Mouse (Mus musculus) brain, adult 2 months (tissue): ENCODE results near the gene Kctd17.

ENCODE experiments used
- DNase-seq: peaks from one replicate; pipeline ENCODE4 v3.0.0; 2011; ENCODE audit warnings: low read depth, low spot score

Gene Kctd17

GRCm38 (mm10) chr15:78428391-78429138 is at the start of gene Kctd17:
Gene Kctd17, plus strand, starts transcription at chr15:78428564.
- peak; percentile 95 for DNase-seq

- DNase-seq, result peak; percentile 62
These were observed 48.2 kb upstream of the Kctd17 start for GRCm38 (mm10) chr15:78380208-78380607.

DNA sequence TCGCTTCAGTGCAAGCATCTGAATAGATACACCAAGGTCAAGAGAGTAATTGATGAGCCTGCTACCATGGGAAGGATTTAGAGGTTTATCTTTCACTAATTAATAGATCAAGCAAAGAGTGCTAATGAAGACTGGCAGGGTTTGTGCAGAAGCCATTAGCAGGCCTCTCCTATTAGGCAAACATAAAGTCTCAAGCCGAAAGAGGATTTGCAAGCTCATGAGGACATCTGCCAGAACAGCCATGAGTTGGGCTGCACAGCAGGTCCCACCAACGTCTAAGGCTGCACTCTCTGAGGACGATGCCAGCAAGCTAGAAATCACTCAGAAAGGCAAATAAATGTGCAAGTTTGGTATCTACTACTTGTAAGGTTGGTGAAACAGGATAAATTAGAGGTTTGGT is 47.6 kb upstream of the Kctd17 start:
- peak; percentile 71 for DNase-seq

GRCm38 (mm10) chr15:78382115-78382514 is 46.2 kb upstream of the Kctd17 start:
- no peak for DNase-seq

DNA sequence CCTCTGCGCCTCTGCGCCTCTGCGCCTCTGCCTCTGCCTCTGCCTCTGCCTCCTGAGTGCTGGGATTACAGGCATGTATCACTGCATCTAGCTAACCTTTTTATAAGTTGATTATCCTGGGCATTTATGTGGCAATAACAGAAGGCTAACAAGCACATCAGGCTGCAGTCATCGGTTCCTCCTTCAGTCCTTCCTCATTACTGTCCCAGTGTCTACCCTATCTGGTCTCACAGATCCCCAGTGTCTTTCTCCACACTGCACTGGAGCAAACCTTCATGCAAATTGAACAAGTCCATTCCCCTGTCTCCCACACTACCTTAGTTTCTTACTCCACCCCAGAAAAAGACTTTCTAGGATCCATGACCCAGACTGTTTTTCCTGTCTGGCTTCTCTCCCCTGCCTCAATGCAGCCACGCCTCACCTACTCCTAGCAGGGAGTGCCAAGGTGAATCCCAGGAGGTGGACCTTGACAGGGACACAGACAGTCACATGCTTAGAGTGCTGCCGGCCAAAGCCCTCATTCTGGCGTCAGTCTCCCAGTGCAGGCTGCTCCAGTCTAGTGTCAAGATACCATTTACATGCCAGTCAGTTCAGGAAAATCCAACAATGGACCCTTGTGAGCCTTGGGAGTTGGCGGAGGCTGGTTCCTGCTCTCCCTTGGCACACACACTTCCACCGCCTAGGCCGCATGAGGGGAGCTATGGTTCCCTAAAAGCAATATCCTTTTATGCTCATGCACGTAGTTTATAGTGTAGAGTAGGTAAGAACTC is 44.7 kb upstream of the Kctd17 start:
- peak; percentile 91 for DNase-seq

DNA sequence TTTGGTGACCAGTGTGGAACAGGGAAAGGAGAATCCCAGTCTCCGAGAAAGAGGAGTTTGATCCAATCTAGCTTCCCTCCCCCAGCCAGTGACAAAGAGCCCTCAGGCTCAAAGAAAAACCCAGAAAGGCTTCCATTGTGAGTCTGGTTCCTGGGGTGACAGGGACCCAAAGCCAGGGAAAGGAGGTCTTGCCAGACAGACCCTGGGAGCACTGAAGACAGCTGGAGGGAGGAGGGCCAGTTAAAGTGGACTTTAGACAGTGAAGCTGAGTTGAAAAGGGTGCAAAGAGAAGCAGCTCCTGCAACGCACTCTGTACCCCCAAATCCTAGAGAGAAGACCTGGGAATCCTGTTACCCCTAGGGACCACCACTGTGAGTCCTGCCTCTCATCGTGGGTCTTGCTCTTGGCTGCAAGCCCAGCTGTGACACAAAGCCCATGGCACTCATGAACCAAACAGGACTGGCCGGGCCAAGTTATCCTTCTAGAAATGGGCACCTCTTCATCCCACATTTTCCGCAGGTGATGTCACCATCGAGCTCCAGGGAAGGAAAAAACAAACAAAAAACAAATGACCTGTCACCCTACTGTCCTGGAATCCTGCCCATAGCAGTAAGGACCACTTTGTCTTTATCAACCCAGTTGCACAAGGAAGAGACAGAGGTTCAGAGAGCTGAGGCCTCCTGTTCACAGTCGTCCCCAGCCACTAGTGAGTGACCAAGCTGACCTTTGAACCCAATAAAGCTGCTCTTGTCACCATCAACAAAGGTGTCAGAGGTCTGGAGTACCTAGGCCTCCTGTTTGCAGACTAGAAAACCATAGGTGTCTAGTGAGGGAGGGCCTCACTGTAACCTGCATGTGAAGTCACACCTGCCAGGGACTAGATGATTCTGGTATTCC is 43.9 kb upstream of the Kctd17 start:
- DNase-seq, result peak; percentile 86

GRCm38 (mm10) chr15:78385564-78385963 is 42.8 kb upstream of the Kctd17 start:
- DNase-seq, result no peak

DNA sequence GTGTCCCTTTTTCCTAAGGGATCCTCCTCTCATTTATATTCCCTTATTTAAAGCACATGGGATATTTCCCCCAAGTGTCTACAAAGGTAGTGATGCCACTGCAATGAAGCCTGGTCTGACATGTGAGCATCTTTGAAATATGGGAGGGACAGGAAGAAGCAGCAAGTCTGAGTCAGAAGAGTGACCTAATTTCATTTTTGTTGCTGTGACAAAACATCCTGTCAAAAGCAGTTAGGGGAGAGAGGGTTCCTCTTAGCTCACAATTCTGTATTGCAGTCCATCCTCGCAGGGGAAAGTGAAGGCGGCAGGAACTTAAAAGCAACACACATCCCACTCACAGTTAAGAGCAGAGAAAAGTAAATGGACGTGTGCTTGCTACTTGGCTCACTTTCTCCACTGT is 37.5 kb upstream of the Kctd17 start:
- DNase-seq, result peak; percentile 46

DNA sequence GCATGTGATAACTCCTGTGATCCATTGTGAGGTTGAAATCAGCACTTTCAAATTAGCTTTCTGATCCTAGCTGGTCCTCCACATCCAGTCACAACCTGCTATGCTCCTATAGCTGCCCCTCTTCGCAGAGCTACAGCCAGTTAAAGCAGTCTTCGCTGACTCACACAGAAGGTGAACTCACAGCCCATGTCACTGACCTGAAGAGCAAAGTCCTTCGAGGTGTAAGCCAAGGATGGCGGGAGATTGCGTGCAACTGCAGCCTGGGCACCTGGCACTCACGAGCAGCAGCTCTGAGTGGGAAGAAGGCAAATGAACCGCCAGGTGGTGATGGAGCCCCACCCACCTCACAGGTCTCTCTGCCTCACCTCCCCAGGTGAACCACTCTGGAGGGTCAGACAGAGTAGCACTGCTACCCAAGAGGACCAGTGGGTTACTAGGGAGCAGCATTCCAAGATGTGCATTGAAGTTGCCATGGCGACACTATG is 32.8 kb upstream of the Kctd17 start, which contains the start of gene Tex33:
TSS of gene Tex33 (minus strand) at position 435 of the 485 bp plus-strand sequence.
- DNase-seq, result no peak

DNA sequence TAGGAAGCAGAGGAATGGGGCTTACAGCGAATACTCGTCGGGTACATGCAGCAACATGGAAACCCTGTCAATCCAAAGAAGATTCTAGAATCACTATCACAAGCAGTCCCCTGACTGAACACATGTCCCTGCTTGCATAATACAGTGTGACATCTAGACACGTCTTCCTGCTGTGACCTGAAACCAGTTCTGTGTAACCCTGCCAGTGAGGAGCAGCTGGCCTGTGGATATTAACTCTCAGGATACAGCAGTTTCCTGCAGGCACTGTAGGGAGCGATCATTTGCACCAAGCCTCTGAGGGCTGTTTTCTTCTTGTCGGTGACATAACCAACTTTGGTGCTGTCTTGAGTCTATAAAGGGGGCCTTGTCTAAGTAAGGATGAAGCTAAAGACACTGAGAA is 27.0 kb upstream of the Kctd17 start:
- peak; percentile 29 for DNase-seq

DNA sequence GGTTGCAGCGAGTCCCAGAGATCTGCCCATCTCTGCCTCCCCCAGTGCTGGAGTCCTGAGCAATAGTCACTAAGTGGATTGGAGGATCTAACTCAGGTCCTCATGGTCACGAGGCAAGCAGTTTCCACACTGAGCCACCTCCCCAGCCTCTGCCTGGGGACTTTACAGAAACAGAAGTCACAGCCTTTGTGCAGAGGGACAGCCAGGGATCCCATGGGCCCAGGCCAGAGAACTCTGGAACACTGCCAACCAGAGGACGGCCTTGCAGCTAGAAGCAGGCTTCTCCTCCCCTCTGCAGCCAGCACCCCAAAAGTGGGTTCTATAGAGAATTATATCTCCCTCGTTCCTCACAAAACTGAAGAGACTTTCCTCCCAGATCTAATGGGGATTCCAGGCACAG is 26.4 kb upstream of the Kctd17 start:
- peak; percentile 74 for DNase-seq

DNA sequence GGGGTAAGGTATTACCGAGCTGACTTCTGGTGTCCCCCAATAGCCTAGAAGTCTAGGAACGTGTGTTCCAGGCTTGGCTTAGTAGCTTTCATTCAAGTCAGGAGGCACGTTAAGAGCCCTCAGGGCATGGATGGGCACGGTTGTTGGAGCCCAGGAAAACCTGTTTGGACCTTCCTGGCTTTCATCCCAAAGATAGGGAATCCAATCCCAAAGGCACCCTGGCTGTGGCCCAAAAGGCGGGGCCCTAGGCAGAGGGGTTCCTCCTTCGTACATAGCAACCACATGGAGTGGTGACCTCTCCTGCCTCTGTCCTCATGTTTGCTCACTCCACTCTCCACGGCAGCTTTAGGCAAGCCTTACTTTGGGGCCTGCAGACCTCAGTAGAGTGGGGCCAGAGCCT is 25.9 kb upstream of the Kctd17 start:
- DNase-seq, result no peak

- DNase-seq, result no peak
These were observed 25.0 kb upstream of the Kctd17 start for GRCm38 (mm10) chr15:78403301-78403741.

DNA sequence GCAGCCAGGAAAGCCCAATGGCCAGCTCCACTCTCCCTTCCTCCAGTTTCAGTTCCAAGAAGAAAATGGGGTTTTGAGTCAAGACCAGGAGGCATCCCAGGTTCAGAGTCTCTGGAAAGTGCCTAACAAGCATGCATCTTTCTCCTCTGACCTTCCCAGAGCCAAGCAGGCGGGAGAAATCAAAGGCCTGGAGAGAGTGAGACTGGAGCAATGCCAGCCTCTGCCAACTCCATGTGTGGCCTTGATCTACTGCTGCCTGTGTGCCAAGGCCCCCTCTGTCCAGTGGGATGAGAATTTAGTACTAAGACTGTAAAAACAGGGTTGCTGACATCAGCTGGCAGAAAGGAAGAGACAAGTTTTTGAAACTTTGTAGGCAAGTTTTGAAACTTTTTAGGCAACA is 24.5 kb upstream of the Kctd17 start:
- DNase-seq, result no peak

- DNase-seq, result no peak
These were observed 23.3 kb upstream of the Kctd17 start for GRCm38 (mm10) chr15:78405098-78405497.

- peak; percentile 94 for DNase-seq
These were observed 22.7 kb upstream of the Kctd17 start, which contains the start of gene Tst for GRCm38 (mm10) chr15:78405517-78406211. Gene Tst, minus strand, starts transcription at chr15:78405907.

DNA sequence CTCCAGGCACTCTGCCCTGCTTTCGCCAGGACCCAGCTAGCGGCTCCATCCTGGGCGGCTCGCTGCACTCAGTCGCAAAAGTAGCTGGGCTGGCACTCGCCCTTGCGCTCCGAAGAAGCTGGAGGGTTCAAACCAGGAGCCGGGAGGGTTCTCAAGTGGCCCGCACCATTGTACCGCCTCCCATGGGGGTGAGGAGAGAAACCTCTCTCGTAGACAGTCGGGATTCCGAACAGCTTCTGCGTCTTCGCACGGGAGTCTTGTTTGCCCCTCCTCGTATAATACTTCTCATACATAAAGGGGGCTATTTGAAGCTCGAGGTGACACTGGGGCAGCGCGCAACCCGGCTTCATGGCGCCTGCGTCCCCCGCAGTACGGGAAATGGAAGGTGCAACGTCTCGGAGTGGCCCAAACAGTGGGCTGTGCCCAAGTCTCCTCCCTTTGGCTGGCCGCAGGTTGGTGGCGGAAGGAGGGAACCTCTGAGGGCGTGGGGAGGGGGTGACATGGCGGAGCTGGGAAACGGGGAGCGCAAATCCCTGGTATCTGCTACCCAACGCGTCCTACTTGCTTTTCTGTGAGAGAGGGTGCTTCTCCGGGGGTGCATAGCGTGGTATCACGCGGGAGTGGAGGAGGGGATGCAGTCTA is 21.9 kb upstream of the Kctd17 start, which contains the start of gene Mpst:
TSS of gene Mpst (plus strand) at position 124 of the 642 bp plus-strand sequence.
- peak; percentile 96 for DNase-seq

DNA sequence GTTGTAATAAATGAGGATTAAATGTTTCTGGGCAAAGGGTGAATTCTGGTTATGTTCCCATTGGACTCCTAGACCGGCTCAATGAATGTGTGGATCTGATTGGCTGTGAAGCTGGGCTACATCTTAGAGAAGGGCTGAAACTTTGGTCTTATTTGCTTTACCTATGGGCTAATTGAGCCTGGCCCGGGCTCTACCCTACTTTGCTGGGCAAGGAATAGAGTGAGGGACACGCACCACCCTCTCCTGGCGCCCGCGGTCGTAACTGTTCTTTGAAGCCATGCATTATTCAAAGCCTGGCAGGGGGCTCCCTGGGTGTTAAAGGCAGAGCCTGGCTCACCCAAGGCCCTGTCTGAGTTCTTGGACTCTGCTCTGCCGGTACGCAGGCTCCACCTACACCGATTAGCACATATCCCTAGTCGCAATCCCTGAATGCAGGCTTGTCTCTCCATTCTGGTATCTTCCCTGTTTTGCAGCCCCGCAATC is 18.8 kb upstream of the Kctd17 start:
- no peak for DNase-seq

DNA sequence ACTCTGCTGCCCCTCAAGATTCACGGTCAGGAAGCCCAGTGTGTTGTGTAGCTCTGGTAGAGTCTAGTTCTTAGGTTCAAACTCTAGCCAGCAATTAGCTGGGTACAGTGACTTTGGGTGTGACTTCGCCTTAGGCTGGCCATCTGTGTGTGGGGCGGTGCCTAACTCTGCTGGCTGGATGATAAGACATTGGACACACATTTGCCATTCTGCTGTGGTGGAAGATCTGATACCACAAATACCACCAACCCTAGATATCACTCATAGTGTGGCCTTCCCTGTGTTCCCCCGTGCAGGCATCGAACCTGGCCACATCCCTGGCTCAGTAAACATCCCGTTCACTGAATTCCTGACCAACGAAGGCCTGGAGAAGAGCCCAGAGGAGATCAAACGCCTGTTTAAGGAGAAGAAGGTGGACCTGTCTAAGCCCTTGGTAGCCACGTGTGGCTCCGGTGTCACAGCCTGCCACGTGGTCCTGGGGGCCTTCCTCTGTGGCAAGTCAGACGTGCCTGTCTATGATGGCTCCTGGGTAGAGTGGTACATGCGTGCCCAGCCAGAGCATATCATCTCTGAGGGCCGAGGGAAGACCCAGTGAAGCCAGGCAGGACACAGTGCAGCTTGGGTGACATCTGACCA is 15.2 kb upstream of the Kctd17 start:
- no peak for DNase-seq

GRCm38 (mm10) chr15:78413719-78414117 is 14.6 kb upstream of the Kctd17 start:
- DNase-seq, result no peak
